Mouse (Mus musculus) lung, postnatal 25 days (tissue): ENCODE data around the gene Tgtp2.
"Not testable (repeated sequence)": the region's sequence is repeated elsewhere in the genome, so short reads cannot be mapped to it uniquely, and the experiment has no call there.

ENCODE experiments used
- DNase-seq: peaks from one replicate; pipeline ENCODE4 v3.0.0; 2022; ENCODE audit warnings: low spot score

Gene Tgtp2

GRCm38 (mm10) chr11:49084875-49085274, 20.9 kb upstream of the Tgtp2 start:
- DNase-seq: peak; percentile 46

GRCm38 (mm10) chr11:49084385-49084784, 20.4 kb upstream of the Tgtp2 start:
- DNase-seq: no peak

- DNase-seq: no peak
Measured at GRCm38 (mm10) chr11:49083808-49084207, 19.8 kb upstream of the Tgtp2 start.

- peak; percentile 53 for DNase-seq
Measured at GRCm38 (mm10) chr11:49083146-49083545, 19.1 kb upstream of the Tgtp2 start.

- no peak for DNase-seq
Measured at GRCm38 (mm10) chr11:49081886-49082285, 17.9 kb upstream of the Tgtp2 start.

- no peak for DNase-seq
Measured at GRCm38 (mm10) chr11:49081356-49081755, 17.4 kb upstream of the Tgtp2 start.

GRCm38 (mm10) chr11:49080636-49081035, 16.6 kb upstream of the Tgtp2 start:
- no peak for DNase-seq

- no peak for DNase-seq
Measured at GRCm38 (mm10) chr11:49078719-49079118, 14.7 kb upstream of the Tgtp2 start.

GRCm38 (mm10) chr11:49077012-49077411, 13.0 kb upstream of the Tgtp2 start:
- no peak for DNase-seq

GRCm38 (mm10) chr11:49076001-49076757, 12.2 kb upstream of the Tgtp2 start, which contains the start of gene Ifi47:
Ifi47 (plus strand) TSS chr11:49076587.
- DNase-seq: peak; percentile 63

GRCm38 (mm10) chr11:49068358-49068757, 4.4 kb upstream of the Tgtp2 start:
- DNase-seq: no peak

GRCm38 (mm10) chr11:49061865-49062264, 2.1 kb downstream of the Tgtp2 start:
- not testable (repeated sequence) for DNase-seq

- not testable (repeated sequence) for DNase-seq
Measured at GRCm38 (mm10) chr11:49060061-49060460, 3.9 kb downstream of the Tgtp2 start.

- not testable (repeated sequence) for DNase-seq
Measured at GRCm38 (mm10) chr11:49051894-49052293, 12.1 kb downstream of the Tgtp2 start.

GRCm38 (mm10) chr11:49051093-49051891, 12.7 kb downstream of the Tgtp2 start, which contains the start of gene 9930111J21Rik2:
9930111J21Rik2 (minus strand) TSS chr11:49051242.
- not testable (repeated sequence) for DNase-seq

GRCm38 (mm10) chr11:49050064-49050463, 13.9 kb downstream of the Tgtp2 start:
- DNase-seq: not testable (repeated sequence)

GRCm38 (mm10) chr11:49012074-49012473, 51.9 kb downstream of the Tgtp2 start:
- not testable (repeated sequence) for DNase-seq
